Mouse (Mus musculus): ENCODE measurements around the gene Vmn1r50.
"Not testable (repeated sequence)": the region's sequence is repeated elsewhere in the genome, so short reads cannot be mapped to it uniquely, and the experiment has no call there.

Vmn1r50 gene

GRCm38 (mm10) chr6:90101130-90101529 is at the start of gene Vmn1r50:
Gene Vmn1r50 (plus strand): TSS chr6:90101430.
- no peak for DNase-seq (ENCODE audit: low spot score)

GRCm38 (mm10) chr6:90078406-90078805 is 22.8 kb upstream of the Vmn1r50 start, which contains the start of gene Vmn1r49:
Gene Vmn1r49 (minus strand): TSS chr6:90078506.
- no peak for DNase-seq (ENCODE audit: low spot score)

GRCm38 (mm10) chr6:90100566-90100965 is 664 bp upstream of the Vmn1r50 start:
- no peak for DNase-seq (ENCODE audit: low spot score)

DNA sequence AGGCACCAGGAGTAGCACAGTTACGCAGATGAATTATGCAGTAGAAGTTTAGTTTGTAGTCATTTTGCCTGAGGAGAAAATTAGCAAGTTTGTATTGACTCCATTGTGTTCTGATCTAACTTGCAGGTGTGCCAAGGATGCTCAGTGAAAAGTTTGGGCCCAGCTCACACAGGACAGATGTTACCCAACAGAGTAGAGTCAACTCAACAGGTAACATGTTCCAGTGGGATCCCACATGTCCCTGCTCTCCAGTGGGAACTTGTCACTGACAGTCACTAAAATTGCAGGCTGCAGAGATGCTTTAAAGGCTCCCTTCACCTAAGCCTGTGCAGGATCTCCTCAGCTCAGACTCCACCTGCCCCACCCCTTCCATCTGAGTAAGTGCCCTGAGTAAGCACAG is 21.1 kb downstream of the Vmn1r50 start, which contains the start of gene Vmn1r51:
Vmn1r51 (plus strand) TSS at position 301 of the 400 bp plus-strand sequence.
- not testable (repeated sequence) for DNase-seq (ENCODE audit: low spot score)

All from ovary, postnatal 14 days (tissue).